23 mouse cellular contexts compared by ENCODE assay signal in genomic region chr4:84639166-84639565, GRCm38 (mm10). TPM values are rescaled to one million over a fixed set of nuclear protein-coding genes. Genes with fewer than 3 reads are reported as not detected.
A peak's percentile ranks its signal among the peaks of the same experiment; 100 is the strongest.
DNase-seq lines count a peak whose midpoint lies in the region; ATAC-seq lines count a peak whose summit lies in the region.
"Had no signal": no experiment of that assay in that cellular context is flagged by ENCODE, and none has a peak within 500 bp of the region (broad histone marks: within the 10 kb centered on the region; RNA-seq: fewer than 3 reads in every experiment).

No protein-coding gene starts in this region.

- H3K4me1 ChIP-seq in intestine, embryonic 14.5 days (replicated peaks; ENCODE audit: control insufficient read depth, insufficient read depth, low read length), result peaks cover 40% of the 10 kb centered on the region
- H3K4me1 ChIP-seq in intestine, embryonic 16.5 days (ENCODE audit: control insufficient read depth, insufficient read depth, low read length), result peaks cover 25% of the 10 kb centered on the region
- H3K4me1 ChIP-seq in kidney, embryonic 15.5 days, result peaks cover 37% of the 10 kb centered on the region
- peaks cover 46% of the 10 kb centered on the region for H3K4me1 ChIP-seq in embryonic facial prominence, embryonic 14.5 days (ENCODE audit: control insufficient read depth, insufficient read depth, low read length)
- peaks cover 58% of the 10 kb centered on the region for H3K4me1 ChIP-seq in limb, embryonic 13.5 days

- 0 out of 2 replicates have a peak overlapping the region, but pooled peaks have one; percentile 30 for H3K27ac ChIP-seq in intestine, embryonic 14.5 days (ENCODE audit: low read depth)
- no peak overlapping the region for H3K27ac ChIP-seq in intestine, embryonic 16.5 days (ENCODE audit: low read length)
- H3K27ac ChIP-seq in kidney, embryonic 15.5 days, result no peak overlapping the region
- H3K27ac ChIP-seq in embryonic facial prominence, embryonic 14.5 days (replicated peaks; ENCODE audit: low read depth, low read length), result peak overlapping the region; percentile 35; the same call in 1 of the 2 replicates
- 0 out of 2 replicates have a peak overlapping the region, but pooled peaks have one; percentile 22 for H3K27ac ChIP-seq in limb, embryonic 13.5 days
- H3K27ac ChIP-seq: gastrocnemius, adult 2 months; hindbrain, embryonic 10.5 days had no signal

- no peaks in the 10 kb centered on the region for H3K36me3 ChIP-seq in intestine, embryonic 14.5 days (ENCODE audit: control insufficient read depth, insufficient read depth, low read length)
- no peaks in the 10 kb centered on the region for H3K36me3 ChIP-seq in intestine, embryonic 16.5 days (ENCODE audit: control insufficient read depth, insufficient read depth, low read length)
- no peaks in the 10 kb centered on the region for H3K36me3 ChIP-seq in kidney, embryonic 15.5 days
- no peaks in the 10 kb centered on the region for H3K36me3 ChIP-seq in embryonic facial prominence, embryonic 14.5 days (ENCODE audit: control insufficient read depth, insufficient read depth, low read length)
- H3K36me3 ChIP-seq in limb, embryonic 13.5 days, result 0 out of 2 replicates have a peak, but pooled peaks cover 3% of the 10 kb centered on the region
- H3K36me3 ChIP-seq: embryonic facial prominence, embryonic 12.5 days; G1E; heart, embryonic 12.5 days; hindbrain, embryonic 10.5 days had no signal

- WGBS in intestine, embryonic 14.5 days, result 39% methylated on average over 6 of the region's 6 CpGs
- 51% methylated on average over 6 of the region's 6 CpGs for WGBS in intestine, embryonic 16.5 days
- WGBS in kidney, embryonic 15.5 days, result 53% methylated on average over 6 of the region's 6 CpGs
- 50% methylated on average over 6 of the region's 6 CpGs for WGBS in embryonic facial prominence, embryonic 14.5 days
- 57% methylated on average over 6 of the region's 6 CpGs for WGBS in limb, embryonic 13.5 days

- no peak for ATAC-seq in intestine, embryonic 14.5 days (replicated peaks; ENCODE audit: low FRiP score, low TSS enrichment, low read depth)
- ATAC-seq in intestine, embryonic 16.5 days, result no peak
- ATAC-seq in kidney, embryonic 15.5 days (replicated peaks; ENCODE audit: low FRiP score), result no peak
- no peak for ATAC-seq in embryonic facial prominence, embryonic 14.5 days (ENCODE audit: low read depth)
- no peak for ATAC-seq in limb, embryonic 13.5 days (ENCODE audit: low FRiP score, low read depth)
- ATAC-seq: CD4-positive, CD25-positive, alpha-beta regulatory T cell, adult 4 months; forebrain, embryonic 14.5 days had no signal

- no peak overlapping the region for H3K4me3 ChIP-seq in intestine, embryonic 14.5 days (ENCODE audit: low read depth, low read length)
- H3K4me3 ChIP-seq in intestine, embryonic 16.5 days (ENCODE audit: low read length), result no peak overlapping the region
- no peak overlapping the region for H3K4me3 ChIP-seq in kidney, embryonic 15.5 days (replicated peaks)
- no peak overlapping the region for H3K4me3 ChIP-seq in embryonic facial prominence, embryonic 14.5 days (ENCODE audit: low read depth, low read length)
- no peak overlapping the region for H3K4me3 ChIP-seq in limb, embryonic 13.5 days
- H3K4me3 ChIP-seq: embryonic facial prominence, embryonic 12.5 days; gastrocnemius, adult 2 months; heart, embryonic 12.5 days; hindbrain, embryonic 10.5 days had no signal

- no peaks in the 10 kb centered on the region for H3K27me3 ChIP-seq in intestine, embryonic 14.5 days (replicated peaks; ENCODE audit: control insufficient read depth, insufficient read depth, low read length)
- no peaks in the 10 kb centered on the region for H3K27me3 ChIP-seq in intestine, embryonic 16.5 days (replicated peaks; ENCODE audit: control insufficient read depth, insufficient read depth, low read length)
- H3K27me3 ChIP-seq in kidney, embryonic 15.5 days, result no peaks in the 10 kb centered on the region
- H3K27me3 ChIP-seq in embryonic facial prominence, embryonic 14.5 days (replicated peaks; ENCODE audit: control insufficient read depth, insufficient read depth, low read length), result no peaks in the 10 kb centered on the region
- no peaks in the 10 kb centered on the region for H3K27me3 ChIP-seq in limb, embryonic 13.5 days
- H3K27me3 ChIP-seq: embryonic facial prominence, embryonic 12.5 days; heart, embryonic 12.5 days had no signal

- H3K9me3 ChIP-seq in intestine, embryonic 14.5 days (ENCODE audit: control insufficient read depth, low read length), result no peaks in the 10 kb centered on the region
- H3K9me3 ChIP-seq in intestine, embryonic 16.5 days (ENCODE audit: control insufficient read depth, low read length), result no peaks in the 10 kb centered on the region
- no peaks in the 10 kb centered on the region for H3K9me3 ChIP-seq in kidney, embryonic 15.5 days (replicated peaks)
- no peaks in the 10 kb centered on the region for H3K9me3 ChIP-seq in embryonic facial prominence, embryonic 14.5 days (ENCODE audit: control insufficient read depth, low read length)
- H3K9me3 ChIP-seq in limb, embryonic 13.5 days, result no peaks in the 10 kb centered on the region
- H3K9me3 ChIP-seq: embryonic facial prominence, embryonic 12.5 days; heart, embryonic 12.5 days; hindbrain, embryonic 10.5 days had no signal

- no peak overlapping the region for H3K4me2 ChIP-seq in intestine, embryonic 14.5 days (ENCODE audit: low read length)
- H3K4me2 ChIP-seq in intestine, embryonic 16.5 days (ENCODE audit: low read depth, low read length), result no peak overlapping the region
- no peak overlapping the region for H3K4me2 ChIP-seq in kidney, embryonic 15.5 days
- H3K4me2 ChIP-seq in embryonic facial prominence, embryonic 14.5 days (ENCODE audit: low read depth, low read length), result no peak overlapping the region
- H3K4me2 ChIP-seq in limb, embryonic 13.5 days (replicated peaks), result no peak overlapping the region
- H3K4me2 ChIP-seq: embryonic facial prominence, embryonic 12.5 days; heart, embryonic 12.5 days had no signal

- H3K9ac ChIP-seq in intestine, embryonic 14.5 days (ENCODE audit: low read length), result no peak overlapping the region
- no peak overlapping the region for H3K9ac ChIP-seq in intestine, embryonic 16.5 days (ENCODE audit: low read depth, low read length)
- no peak overlapping the region for H3K9ac ChIP-seq in kidney, embryonic 15.5 days
- no peak overlapping the region for H3K9ac ChIP-seq in embryonic facial prominence, embryonic 14.5 days (ENCODE audit: low read depth, low read length)
- no peak overlapping the region for H3K9ac ChIP-seq in limb, embryonic 13.5 days
- H3K9ac ChIP-seq: embryonic facial prominence, embryonic 12.5 days; heart, embryonic 12.5 days had no signal

- no peak for DNase-seq in intestine, embryonic 14.5 days (ENCODE audit: low spot score)
- peak; percentile 58 for DNase-seq in kidney, adult 9 months
- DNase-seq in embryonic facial prominence, embryonic 14.5 days (ENCODE audit: low spot score), result no peak
- DNase-seq in adrenal gland, adult 8-10 months, result no peak
- DNase-seq: adrenal gland, postnatal 10 days; B cell, adult 2 months; cerebellum, adult 11 months; cerebellum, adult 8-10 months; cerebellum, postnatal 14 days; embryo, embryonic 11 days; gastrocnemius, adult 2 months; gastrocnemius, postnatal 25 days had no signal

RNA-seq across cellular contexts. Expression of gene Bnc2, which starts 35.9 kb away (rescaled TPM):
- 24.3 and 31.7 TPM in 2 replicates for polyA plus RNA-seq in intestine, embryonic 14.5 days (2014; fragmentation: Nextera tagmentation; extraction: Ambion mirVana)
- 8.9 and 10.4 TPM in 2 replicates for polyA plus RNA-seq in intestine, embryonic 16.5 days (2015; fragmentation: Nextera tagmentation; extraction: Ambion mirVana)
- 9.7 and 11.1 TPM in 2 replicates for polyA plus RNA-seq in kidney, embryonic 15.5 days (2015; fragmentation: Nextera tagmentation; extraction: Ambion mirVana)
- 23.9 and 26.3 TPM in 2 replicates for polyA plus RNA-seq in embryonic facial prominence, embryonic 14.5 days (2014; fragmentation: Nextera tagmentation; extraction: Ambion mirVana)
- polyA plus RNA-seq in limb, embryonic 13.5 days (2015; fragmentation: Nextera tagmentation; extraction: Ambion mirVana), result 29.5 and 38.7 TPM in 2 replicates
- 10 to 100 TPM; 11.9 to 18.9 (median 15.8) TPM for total RNA-seq in adrenal gland, adult 8-10 months (2022)
- total RNA-seq: common myeloid progenitor, adult 5-6 weeks; granulocyte monocyte progenitor cell, adult 5-6 weeks had no signal
- polyA plus RNA-seq: CD4-positive, CD25-positive, alpha-beta regulatory T cell, adult 4 months; G1E had no signal

Comparison
In these comparisons a context has a peak if more than half of its experiments do, and no peak if none do; other contexts are left out.
1. H3K27ac ChIP-seq: peak in intestine, embryonic 14.5 days (single experiment), embryonic facial prominence, embryonic 14.5 days (single experiment) and limb, embryonic 13.5 days (single experiment); none in intestine, embryonic 16.5 days (single experiment) and kidney, embryonic 15.5 days (single experiment).